Mouse (Mus musculus) myocyte (in vitro differentiated cells): ENCODE data around the gene Dgkd.

Source experiments
- E2F4 ChIP-seq: IDR thresholded peaks from one replicate; pipeline ENCODE4 v1.6.1; 2011; ENCODE audit warnings: mild to moderate bottlenecking, control low read depth, moderate library complexity; ENCODE audit not compliant: insufficient read depth
- POLR2A ChIP-seq: IDR thresholded peaks from one replicate; pipeline ENCODE4 v1.6.1; 2011; ENCODE audit warnings: low read depth, mild to moderate bottlenecking, control low read depth, moderate library complexity; ENCODE audit not compliant: insufficient read length
- TCF3 ChIP-seq: IDR thresholded peaks from one replicate; pipeline ENCODE4 v1.6.1; 2011; ENCODE audit warnings: low read depth, control low read depth; ENCODE audit not compliant: insufficient read length

DNA sequence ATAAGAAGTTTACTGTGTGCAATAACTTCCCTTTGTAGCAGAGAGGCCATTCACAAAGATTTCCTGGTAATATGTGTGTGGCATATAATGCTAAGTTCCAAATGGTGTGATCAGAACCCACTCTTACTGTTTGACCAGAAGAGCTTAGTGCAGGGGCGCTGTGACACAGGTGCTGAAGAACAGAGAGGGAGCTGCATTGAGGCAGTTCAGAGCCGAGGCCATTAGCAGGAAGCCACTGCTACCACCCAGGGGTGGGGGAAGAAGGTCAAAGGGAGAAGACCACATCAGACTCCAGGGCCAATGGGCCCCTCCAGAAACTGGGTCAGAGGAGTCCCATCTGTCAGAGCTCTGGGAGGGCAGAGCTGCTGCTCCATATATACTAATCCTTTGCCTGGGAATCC lies 1.8 kb downstream of the Dgkd start:
- TF ChIP-seq POLR2A: no peak
- TF ChIP-seq TCF3: no peak
- no peak for TF ChIP-seq E2F4
